Mouse (Mus musculus) thymus, postnatal 36 days (tissue): ENCODE data around the gene Cinp.
"Not testable (repeated sequence)": the region's sequence is repeated elsewhere in the genome, so short reads cannot be mapped to it uniquely, and the experiment has no call there.

Experiments
- DNase-seq, 2 experiments: peaks; one replicate each; pipeline ENCODE4 v3.0.0; 2022; ENCODE audit warnings: mixed read lengths in 2 of 2

Gene Cinp

DNA sequence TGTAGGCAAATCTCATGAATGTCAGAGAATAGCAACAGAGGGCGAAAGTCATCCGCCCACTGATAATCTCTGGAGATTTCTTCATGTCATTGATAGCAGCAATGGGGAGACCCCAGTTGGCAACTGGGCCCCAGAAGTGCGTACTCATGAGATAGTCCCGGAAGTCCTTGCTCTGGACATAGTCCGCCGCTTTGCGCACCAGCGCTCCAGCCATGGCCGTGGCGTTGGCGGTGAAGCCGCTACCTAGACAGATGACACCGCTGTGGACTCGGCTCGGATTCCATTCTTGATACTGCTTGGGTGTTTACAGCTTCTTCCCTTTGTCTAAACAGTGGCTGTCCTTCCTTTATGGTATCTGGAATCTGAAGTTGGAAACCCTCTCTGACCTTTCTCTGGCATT lies 30.3 kb downstream of the Cinp start:
- DNase-seq: not testable (repeated sequence)

DNA sequence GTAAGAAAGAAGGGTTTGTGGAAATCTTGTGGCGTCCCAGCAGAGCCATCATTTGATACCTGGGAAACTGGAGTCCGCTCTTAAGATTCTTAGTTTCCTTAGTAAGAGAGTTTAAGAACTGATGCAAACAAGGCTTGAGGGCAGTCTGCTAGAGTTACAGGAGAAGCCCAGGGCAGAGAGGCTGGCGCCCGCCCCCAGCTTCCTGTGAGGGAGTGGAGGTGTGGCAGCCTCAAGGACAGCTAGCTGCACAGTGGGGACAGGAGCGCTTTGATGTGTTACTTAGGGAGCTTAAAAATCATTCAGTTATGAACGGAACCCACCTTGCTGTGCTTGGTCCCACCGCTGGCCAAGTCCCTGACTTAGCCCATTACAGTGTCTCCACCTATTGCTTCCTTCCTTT lies 31.7 kb downstream of the Cinp start:
- peak; percentile 42 to 43 for DNase-seq

DNA sequence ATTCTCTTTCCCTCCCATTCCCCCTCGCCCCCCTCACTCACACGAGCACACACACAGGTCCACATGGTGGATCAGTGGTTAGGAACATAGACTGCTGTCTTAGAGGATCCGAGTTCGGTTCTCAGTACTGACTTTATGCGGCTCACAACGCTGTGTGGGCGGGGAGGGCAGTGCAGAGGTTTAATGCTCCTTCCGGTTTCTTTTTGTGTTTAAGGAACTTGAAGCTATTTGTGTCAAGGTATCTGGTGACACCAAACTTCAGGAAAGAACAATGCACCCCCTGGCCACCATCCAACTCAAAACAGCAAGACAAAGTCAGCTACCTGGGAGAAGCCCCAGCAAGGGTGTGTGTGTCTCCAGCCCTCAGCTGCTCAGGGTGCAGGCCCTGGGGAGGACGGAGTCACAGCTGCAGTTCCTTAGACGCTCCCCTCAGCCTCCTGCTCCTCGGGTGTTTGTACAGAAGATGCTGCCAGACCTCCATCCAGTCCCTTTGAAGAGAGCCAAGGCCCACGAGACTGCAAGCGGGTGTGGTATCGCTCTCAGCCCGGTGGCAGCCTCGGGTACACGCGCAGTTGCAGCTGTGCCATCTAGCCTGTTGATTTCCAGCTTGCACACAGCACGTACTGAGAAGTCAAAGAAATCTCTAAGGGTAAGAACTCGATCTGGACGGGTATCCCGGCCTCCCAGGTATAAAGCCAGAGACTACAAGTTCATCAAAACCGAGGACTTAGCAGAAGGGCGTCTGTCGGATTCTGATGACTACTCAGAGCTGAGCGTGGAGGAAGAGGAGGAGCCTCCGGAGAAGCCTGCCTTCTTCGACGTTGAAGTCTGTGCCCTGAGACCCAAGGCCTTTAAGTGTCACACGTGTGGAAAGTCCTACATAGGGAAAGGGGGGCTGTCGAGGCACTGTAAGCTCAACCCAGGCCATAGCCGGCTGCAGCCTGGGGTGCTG lies 33.9 kb downstream of the Cinp start:
- no peak for DNase-seq

DNA sequence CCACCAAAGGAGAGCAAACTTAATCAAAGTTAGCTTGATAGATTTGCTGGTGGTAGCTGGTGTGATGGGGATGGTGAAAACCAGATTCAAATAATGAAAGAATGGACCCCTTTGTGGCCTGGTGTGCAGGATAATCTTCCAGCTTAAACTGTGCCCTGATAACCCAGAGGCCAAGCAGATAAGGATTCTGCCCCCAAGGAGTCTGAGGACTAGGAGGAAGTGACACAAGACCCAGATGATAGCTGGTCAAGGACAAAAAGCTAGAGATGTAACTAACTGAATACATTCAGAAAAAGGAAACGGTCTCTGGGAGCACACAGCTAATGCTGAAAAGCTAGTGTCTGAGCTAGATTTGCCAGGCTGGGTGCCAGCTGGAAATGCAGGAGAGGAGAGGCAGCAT lies 37.0 kb downstream of the Cinp start:
- DNase-seq: no peak

DNA sequence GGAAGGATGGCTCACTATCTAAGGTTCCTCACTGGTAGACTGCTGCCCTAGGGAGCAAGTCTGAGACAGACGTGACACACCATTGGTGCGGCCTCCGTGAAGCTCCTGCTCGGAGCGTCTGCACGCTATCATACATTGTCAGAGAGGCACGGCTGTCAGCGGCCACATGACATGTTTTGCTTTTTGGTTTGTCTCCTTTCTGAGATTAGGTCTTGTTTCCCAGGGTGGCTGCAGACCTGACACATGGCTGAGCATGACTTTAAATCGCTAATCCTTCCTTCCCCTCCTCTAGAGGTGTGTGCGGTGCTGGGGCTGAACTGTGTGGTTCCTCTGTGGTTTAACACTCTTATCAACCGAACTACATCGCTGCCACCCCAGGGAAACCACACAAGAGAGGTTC lies 37.5 kb downstream of the Cinp start:
- no peak for DNase-seq

DNA sequence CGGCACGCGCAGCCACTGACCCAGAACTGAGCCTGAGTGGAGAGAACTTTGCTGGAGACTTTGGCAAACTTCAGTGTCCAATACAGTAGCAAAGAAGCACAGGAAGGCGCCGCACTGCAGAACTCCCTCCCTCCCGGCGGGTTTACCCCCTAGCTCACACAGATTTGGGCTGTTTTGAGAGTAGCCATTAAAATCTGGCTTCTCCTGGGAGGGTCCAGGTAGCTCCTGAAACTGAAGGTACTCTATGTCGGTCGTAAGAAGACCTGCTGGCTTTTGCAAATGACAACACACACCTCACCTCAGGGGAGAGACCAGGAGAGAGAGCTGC lies 38.1 kb downstream of the Cinp start:
- DNase-seq: no peak

DNA sequence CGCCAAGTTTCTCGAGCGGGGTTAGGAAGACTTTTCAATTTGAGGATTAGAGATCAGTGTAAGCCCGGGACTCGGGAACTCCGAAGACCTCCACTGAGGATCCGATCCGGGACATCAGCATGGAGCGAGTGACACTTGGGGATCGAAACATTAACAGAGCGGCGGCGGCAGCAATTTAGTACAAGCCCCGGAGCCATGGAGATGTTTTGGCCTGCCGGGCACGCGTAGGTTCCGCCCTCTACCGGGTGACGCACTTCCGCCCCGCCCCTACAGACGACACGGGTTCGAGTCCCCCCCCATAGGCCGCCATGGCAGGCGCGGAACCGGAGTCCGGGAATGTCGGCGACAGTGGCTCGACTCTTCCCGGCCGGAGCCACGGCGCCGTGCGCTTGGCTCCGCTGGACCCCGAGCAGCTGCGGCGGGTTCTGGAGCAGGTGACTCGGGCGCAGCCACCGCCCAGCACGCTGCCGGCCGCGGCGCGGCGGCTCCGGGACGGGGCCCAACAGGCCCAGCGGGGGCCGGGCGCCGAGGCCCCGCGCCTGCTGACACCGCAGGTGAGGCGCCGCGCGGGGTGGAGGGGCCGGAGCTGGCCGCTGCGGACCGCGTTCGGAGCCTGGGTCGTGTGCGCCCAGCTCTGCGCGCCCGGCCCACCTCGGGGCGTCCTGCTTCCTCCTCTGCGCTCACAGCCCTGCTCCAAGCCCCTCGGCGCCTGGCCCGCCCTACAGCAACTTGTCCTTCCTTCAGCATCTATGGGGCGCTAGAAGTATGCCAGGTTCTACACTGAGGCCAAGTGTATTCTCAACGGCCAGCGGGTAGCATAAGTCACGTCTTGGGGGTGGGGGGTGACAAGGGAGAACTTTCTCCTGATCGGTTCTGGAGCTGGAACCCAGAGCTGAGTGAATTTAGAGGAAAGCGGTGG lies 38.7 kb downstream of the Cinp start, which contains the start of gene Zfp839:
TSS of gene Zfp839 (plus strand) at position 244 of the 919 bp plus-strand sequence.
- DNase-seq: peak; percentile 73 to 77

DNA sequence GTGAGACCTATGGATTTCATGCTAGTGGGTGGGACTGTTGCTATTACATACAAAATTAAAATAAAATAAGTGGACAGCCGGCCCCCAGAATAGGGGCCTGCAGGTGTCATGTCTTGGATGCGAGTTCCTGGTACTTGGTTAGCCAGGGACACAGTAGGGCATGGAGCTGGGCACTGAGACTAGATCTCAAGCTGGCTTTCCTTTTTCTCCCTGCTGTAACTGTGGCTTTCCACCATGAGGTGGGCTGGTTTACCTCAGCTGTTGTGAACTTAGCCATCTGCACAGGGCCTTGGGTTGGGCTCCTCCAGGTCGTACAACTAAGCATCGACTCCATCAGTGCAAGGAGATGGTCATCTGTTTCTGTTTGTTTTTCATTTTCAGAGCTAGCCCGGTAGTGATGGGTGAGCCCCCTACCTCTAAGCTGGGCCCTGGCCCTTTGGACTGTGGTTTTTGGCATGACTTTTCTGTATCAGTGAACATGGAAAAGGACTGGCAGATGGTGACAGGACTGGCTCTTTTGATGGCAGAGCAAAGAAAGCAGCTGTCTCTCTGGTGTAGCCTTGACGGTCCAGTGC lies 42.7 kb downstream of the Cinp start:
- DNase-seq: no peak

DNA sequence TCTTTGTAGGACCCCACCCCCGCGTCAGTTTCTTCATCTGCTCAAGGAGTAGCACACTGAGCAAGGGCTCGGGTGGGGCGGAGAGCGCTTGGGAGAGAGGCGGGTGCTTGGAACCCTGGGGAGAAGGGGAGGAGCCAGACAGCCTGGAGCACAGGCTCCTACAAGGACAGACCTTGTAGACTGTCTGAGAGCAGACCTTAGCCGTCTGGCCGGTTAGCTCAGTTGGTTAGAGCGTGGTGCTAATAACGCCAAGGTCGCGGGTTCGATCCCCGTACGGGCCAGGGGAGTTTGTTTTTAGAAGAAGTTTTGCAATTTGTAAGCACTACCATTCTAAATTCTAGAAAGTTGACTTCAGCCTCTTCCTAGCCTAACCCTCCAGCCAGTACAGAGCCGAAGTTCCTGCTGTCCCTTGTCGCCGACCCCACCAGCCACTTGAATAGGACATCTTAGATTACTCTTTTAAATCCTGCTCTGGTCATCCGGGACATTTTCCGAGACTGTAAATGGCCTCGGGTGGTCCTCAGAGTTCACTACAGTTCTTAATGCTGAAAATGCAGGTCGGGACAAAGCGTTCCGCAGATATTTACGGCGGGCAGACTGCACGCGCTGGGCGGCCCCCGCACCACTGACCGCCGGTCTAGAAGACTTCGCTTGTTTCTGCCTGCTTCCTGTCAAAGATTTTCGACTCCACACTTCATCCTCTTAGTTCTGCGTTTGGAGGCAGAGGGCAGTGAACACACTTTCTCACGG lies 43.6 kb downstream of the Cinp start:
- peak; percentile 54 to 65 for DNase-seq

DNA sequence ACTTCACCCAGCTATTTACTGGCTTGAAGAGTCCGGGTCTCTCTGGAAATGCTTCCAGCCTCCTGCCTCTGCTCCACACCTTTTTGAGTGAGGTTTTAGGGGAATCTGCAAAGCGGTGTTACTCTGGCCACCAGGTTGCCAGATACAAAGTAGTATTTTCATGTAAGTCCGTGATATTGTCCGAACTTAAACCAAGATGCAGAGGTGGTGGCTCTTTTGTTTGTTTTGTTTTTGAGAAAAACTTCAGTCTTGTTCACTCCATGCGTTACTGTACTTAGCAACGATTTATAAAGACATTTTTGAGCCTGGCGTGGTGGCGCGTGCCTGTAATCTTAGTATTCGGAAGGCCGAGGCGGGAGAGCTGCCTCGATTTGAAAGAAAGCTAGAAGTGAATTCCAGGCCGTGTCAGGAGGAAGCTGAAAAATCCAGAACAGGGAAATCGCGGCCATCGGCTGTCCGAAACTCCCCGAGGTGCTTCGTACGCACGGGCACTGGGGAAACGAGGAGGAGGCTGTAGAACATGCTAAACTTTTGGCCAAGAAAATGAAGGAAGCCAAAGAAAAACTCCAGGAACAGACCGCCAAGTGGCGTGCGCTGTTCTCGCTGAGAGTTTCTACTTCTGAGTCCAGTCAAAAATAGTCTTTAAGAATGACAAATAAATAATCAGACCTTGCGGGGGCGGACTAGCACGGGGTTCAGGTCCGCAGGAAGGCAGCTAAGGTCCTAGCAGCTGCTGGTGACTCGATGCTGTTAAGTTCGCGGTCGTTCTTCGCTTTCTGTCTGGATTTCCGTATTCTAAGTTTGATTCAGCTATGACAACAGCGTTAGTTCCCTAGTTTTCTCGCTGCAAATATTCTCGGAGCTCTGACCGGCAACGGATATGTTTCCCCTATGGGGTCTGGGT lies 44.5 kb downstream of the Cinp start:
- no peak for DNase-seq

DNA sequence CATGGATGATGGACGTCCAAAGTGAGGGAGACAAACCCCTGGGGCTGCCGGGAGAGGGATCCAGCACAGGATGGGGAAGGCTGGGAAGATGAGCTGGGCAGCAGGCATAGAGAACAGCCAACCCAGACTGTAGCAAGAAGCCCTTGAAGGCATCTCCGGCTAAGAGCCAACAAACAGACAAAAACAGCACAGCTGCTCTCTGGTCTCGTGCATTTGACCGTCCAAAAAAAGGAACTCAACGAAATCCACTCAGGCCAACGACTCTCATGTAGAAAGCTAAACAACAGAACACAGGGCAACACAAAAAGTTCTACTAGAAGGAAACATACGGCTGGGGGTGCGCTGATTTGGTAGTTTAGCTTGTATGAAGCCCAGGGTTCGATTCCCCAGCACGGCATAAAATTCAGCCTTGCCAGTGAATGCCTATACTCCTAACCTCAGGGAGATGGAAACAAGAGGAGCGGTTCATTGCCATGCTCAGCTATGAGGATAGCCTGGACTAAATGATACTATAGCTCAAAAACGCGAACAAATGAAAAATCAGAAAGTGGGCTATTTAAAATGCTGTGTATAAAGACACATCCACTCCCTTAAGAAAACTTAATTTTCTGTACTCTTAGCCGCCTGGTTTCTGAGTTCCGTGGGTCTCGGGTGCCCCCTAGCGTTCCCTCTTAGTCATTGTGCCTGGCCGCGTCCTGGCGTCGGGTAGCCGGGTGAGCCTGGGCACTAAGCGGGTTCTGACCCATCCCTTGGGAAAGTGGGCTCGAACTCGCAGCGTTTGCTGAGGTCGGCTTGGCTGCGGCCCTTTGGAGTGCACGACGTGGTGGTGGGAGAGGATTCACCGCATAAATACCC lies 45.5 kb downstream of the Cinp start:
- peak; percentile 73 to 82 for DNase-seq

DNA sequence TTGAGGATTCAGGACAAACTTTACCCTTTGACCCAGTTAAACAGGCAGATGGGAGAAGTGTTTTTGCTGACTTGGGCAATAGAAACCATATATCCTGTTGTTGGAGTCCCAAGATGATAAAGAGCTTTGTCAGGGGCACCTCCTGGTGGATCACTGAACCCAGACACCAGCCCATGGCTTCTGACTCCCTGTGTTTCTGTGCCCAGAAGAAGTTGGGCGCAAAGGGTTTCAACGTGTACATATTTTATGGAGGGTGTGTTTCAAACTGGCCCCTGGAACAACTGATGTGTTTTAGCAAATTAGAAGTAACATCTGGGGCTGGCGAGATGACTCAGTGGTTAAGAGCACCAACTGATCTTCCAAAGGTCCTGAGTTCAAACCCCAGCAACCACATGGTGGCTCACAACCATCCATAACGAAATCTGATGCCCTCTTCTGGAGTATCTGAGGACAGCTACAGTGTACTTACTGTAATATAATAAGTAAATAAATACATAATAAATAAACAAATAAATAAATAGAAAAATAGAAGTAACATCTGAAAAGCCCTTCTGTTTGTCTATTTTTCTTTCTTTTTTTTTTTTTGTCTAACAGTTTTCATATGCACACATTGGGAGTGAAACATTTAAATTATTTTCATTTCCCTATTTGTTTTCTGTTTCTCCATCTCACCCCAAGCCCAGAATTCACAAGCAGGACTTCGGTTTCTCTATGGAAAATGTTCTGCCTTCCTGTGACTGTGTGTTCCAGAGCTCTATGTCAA lies 47.0 kb downstream of the Cinp start:
- DNase-seq: no peak

DNA sequence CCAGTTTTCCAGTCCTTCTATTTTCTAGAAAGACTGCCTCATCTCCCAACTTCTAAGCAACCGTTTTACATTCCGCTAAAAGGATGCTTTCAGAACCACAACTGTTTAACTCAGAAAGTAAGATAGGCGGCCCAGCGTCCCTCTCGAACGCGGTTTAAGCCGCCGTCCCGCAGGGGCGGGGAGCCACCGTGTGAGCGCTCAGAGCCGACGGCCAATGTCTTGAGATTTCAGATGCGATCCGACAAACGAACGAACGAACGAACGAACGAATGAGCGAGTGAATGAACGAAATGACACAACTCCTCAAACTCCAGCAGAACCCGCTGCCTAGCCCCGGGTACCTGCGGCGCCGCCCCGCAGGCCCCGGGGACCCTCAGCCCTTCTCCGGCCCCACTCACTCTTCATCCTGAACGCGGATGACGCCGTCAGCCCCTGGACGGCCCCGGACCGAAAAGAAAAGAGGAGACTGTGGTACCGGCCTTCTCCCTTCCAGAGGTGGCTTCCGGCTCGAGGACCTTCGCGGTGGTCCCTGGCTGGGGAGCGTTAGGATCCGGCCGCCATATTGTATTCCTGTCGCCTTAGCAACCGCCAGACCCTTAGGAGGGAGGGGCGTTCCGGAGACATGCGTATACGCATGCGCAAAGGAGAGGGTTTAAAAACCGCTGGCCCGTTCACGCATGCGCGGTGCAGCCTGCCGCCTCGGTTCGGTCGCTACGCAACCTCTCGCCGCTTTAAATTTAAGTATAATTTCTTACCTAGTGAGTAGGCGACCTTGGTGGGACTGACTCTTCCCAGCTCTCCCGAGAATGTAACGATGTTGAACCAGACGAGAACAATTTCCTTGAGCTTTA lies 48.4 kb downstream of the Cinp start, which contains the start of gene Mok:
TSS of gene Mok (minus strand) at position 592 of the 851 bp plus-strand sequence.
- DNase-seq: peak; percentile 95 to 96

DNA sequence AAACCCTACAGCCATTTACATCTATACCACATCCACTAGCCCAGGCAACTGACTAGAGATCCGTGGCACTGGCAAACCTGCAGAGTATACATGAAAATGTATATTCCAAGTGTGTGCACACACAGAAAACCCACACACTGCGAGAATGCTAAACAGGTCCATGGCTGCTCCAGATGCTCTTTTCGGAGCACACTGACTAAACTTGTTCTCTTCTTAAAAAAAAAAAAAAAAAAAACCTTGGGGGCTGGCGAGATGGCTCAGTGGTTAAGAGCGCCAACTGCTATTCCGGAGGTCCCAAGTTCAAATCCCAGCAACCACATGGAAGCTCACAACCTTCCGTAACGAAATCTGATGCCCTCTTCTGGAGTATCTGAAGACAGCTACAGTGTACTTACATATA lies 51.1 kb downstream of the Cinp start:
- no peak for DNase-seq

DNA sequence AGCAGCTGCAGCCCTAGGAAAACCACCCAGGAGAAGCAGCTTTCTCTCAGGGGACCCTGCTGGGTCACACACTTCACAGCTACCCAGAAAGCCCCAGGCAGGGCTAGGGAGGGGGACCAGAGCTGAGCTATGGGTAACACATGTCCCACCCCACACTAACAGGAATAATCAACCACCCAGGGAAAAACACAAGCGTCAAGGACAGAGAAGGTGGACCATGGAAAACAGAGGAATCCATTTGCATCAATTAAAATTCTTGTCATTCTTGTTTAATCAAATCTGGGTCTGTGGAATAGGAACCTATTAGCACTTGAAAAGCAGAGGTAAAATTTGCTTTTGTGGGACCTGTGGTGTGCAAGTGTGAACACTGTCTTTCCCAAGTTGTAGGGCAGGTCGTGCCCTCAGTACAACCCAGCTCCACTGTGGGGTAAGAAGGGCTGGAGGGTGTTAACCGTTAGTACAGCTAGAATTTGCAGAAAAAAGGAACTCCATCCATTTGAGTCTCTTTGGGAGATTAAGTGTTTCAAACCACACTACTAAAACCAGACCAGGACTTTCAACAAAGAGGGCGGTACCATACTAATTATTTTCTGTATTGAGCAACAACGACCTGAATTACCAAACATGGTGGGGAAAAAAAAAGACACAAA lies 51.6 kb downstream of the Cinp start:
- no peak for DNase-seq

DNA sequence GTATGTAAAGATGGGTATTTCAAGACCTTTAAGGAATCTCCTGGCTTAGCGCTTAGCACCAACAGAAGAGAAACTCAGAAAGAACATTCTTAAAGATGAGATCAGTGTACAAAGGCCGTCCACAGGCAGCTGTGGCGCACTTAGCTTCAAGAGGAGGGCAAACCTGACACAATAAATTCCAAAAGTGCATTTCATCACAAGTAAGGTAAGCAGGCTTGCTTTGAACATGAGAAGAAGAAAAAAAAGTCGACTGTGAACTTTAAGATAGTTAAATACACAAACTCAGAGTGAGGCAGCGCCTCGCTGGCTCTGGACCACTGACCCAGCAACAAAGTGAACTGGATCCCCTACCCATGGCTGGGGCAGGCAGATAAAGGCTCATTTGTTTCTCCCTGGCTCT lies 52.2 kb downstream of the Cinp start:
- no peak for DNase-seq

DNA sequence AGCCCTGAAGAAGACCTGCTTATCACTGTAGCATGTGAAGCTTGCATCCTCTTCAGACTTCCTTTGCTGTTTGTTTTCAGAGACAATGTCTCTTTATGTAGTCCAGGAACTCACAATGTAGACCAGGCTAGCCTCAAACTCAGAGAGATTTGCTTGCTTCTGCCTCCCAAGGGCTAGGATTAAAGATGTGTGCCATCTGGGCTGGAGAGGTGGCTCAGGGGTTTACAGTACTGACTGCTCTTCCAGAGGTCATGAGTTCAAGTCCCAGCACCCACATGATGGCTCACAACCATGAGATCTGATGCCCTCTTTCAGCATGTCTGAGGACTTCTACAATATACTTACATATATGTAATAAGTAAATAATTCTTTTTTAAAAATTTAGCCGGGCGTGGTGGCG lies 53.8 kb downstream of the Cinp start:
- no peak for DNase-seq
